ENCODE assay signal across 9 mouse cellular contexts in genomic region chr6:17763963-17764659, GRCm38 (mm10).
DNase-seq lines count a peak whose midpoint lies in the region; ATAC-seq and TF ChIP-seq lines count a peak whose summit lies in the region.
"Had no signal": no experiment of that assay in that cellular context is flagged by ENCODE, and none has a peak within 500 bp of the region (broad histone marks: within the 10 kb centered on the region; RNA-seq: fewer than 3 reads in every experiment).

No protein-coding gene starts in this region.

- intact Hi-C loops in left cerebral cortex, adult 2 months (cut with DNase I), result loop anchor here (2.0 to 5.0 kb wide), 2 partner anchors 33 to 148 kb away; no protein-coding TSS in a partner anchor

- WGBS in midbrain, embryonic 13.5 days, result 91% methylated on average over 9 of the region's 9 CpGs
- WGBS in midbrain, postnatal 0 days, result 85% methylated on average over 9 of the region's 9 CpGs
- 70% methylated on average over 9 of the region's 9 CpGs for WGBS in forebrain, embryonic 16.5 days

- no peak for ATAC-seq in midbrain, embryonic 13.5 days
- ATAC-seq in midbrain, postnatal 0 days (ENCODE audit: low FRiP score), result no peak
- peak; percentile 7 for ATAC-seq in forebrain, embryonic 16.5 days

- DNase-seq in midbrain, postnatal 0 days (ENCODE audit: low spot score), result no peak
- peak; percentile 49 to 57 for DNase-seq in left cerebral cortex, adult 2 months (ENCODE audit: extremely low spot score in 1 of 2, low spot score in 2 of 2)
- peak; percentile 96 for DNase-seq in telencephalon, adult 2 months (ENCODE audit: low read depth, low spot score)
- no peak for DNase-seq in adrenal gland, adult (ENCODE audit: inconsistent age in 2 of 2, low spot score in 1 of 2)
- no peak for DNase-seq in ovary, postnatal 36 days (ENCODE audit: low spot score)
- DNase-seq: adrenal gland, adult 8-10 months had no signal

- TF ChIP-seq CTCF in midbrain, postnatal 0 days (IDR thresholded peaks at IDR 0.05), result no peak
- no peak for TF ChIP-seq CTCF in left cerebral cortex, adult 2 months (IDR thresholded peaks at IDR 0.05)

- no peaks in the 10 kb centered on the region for H3K27me3 ChIP-seq in midbrain, embryonic 13.5 days
- no peaks in the 10 kb centered on the region for H3K27me3 ChIP-seq in midbrain, postnatal 0 days (ENCODE audit: insufficient read depth, low read length)
- H3K27me3 ChIP-seq in forebrain, embryonic 16.5 days (replicated peaks; ENCODE audit: control insufficient read depth, insufficient read depth, low read length), result no peaks in the 10 kb centered on the region

- H3K9me3 ChIP-seq in midbrain, embryonic 13.5 days, result no peaks in the 10 kb centered on the region
- no peaks in the 10 kb centered on the region for H3K9me3 ChIP-seq in midbrain, postnatal 0 days (ENCODE audit: low read length)
- H3K9me3 ChIP-seq in forebrain, embryonic 16.5 days (ENCODE audit: control insufficient read depth, low read length), result no peaks in the 10 kb centered on the region
- H3K9me3 ChIP-seq: midbrain, embryonic 10.5 days had no signal

- H3K4me3 ChIP-seq in midbrain, embryonic 13.5 days (replicated peaks), result no peak overlapping the region
- H3K4me3 ChIP-seq in midbrain, postnatal 0 days (ENCODE audit: low read depth, low read length), result no peak overlapping the region
- no peak overlapping the region for H3K4me3 ChIP-seq in forebrain, embryonic 16.5 days (replicated peaks; ENCODE audit: low read length)
- H3K4me3 ChIP-seq in left cerebral cortex, adult 2 months, result no peak overlapping the region
- H3K4me3 ChIP-seq: midbrain, embryonic 10.5 days had no signal

- no peak overlapping the region for H3K9ac ChIP-seq in midbrain, embryonic 13.5 days (replicated peaks)
- H3K9ac ChIP-seq in midbrain, postnatal 0 days (replicated peaks; ENCODE audit: low read length, poor library complexity, severe bottlenecking), result no peak overlapping the region
- H3K9ac ChIP-seq in forebrain, embryonic 16.5 days (replicated peaks; ENCODE audit: low read depth, low read length), result no peak overlapping the region

- peaks cover 42% of the 10 kb centered on the region for H3K4me1 ChIP-seq in midbrain, embryonic 13.5 days (replicated peaks)
- H3K4me1 ChIP-seq in midbrain, postnatal 0 days (ENCODE audit: insufficient read depth, low read length), result no peaks in the 10 kb centered on the region
- H3K4me1 ChIP-seq in forebrain, embryonic 16.5 days (replicated peaks; ENCODE audit: control insufficient read depth, insufficient read depth, low read length), result peaks cover 30% of the 10 kb centered on the region

- no peak overlapping the region for H3K4me2 ChIP-seq in midbrain, embryonic 13.5 days (replicated peaks)
- H3K4me2 ChIP-seq in midbrain, postnatal 0 days (ENCODE audit: low read depth, low read length, poor library complexity, severe bottlenecking), result no peak overlapping the region
- no peak overlapping the region for H3K4me2 ChIP-seq in forebrain, embryonic 16.5 days (ENCODE audit: low read length)

- H3K36me3 ChIP-seq in midbrain, embryonic 13.5 days, result no peaks in the 10 kb centered on the region
- H3K36me3 ChIP-seq in midbrain, postnatal 0 days (ENCODE audit: insufficient read depth, low read length), result no peaks in the 10 kb centered on the region
- H3K36me3 ChIP-seq in forebrain, embryonic 16.5 days (ENCODE audit: control insufficient read depth, insufficient read depth), result no peaks in the 10 kb centered on the region
- H3K36me3 ChIP-seq: midbrain, embryonic 10.5 days had no signal

- H3K27ac ChIP-seq in midbrain, embryonic 13.5 days, result 0 out of 2 replicates have a peak overlapping the region, but pooled peaks have one; percentile 0
- no peak overlapping the region for H3K27ac ChIP-seq in midbrain, postnatal 0 days (ENCODE audit: low read depth, low read length)
- H3K27ac ChIP-seq in forebrain, embryonic 16.5 days (ENCODE audit: low read length), result peak overlapping the region; percentile 66
- H3K27ac ChIP-seq in left cerebral cortex, adult 2 months, result peak overlapping the region; percentile 7
- H3K27ac ChIP-seq: midbrain, embryonic 10.5 days had no signal

Comparison
In these comparisons a context has a peak if more than half of its experiments do, and no peak if none do; other contexts are left out.
1. DNase-seq: peak in left cerebral cortex, adult 2 months (2 of 2) and telencephalon, adult 2 months (single experiment); none in midbrain, postnatal 0 days (single experiment), adrenal gland, adult (0 of 2) and ovary, postnatal 36 days (single experiment).